Mouse (Mus musculus) liver, embryonic 16.5 days (tissue): ENCODE data around the gene Misp. TPM values are rescaled to one million over a fixed set of nuclear protein-coding genes. Genes with fewer than 3 reads are reported as not detected.
A peak's percentile ranks its signal among the peaks of the same experiment; 100 is the strongest.

Source experiments
- ATAC-seq: fragments of 200-750 bp; cut with Nextera tagmentation; 2 replicates; pipeline ENCODE4 v1.8.0; 2017; ENCODE audit warnings: low read depth, mild to moderate bottlenecking, moderate number of reproducible peaks, moderate library complexity
- H3K27ac ChIP-seq: fragments of 300-500 bp; sonication (generic); 2 replicates; pipeline ENCODE4 v1.5.1; 2014; ENCODE audit warnings: mild to moderate bottlenecking, low read length
- H3K27me3 ChIP-seq: fragments of 300-500 bp; sonication (generic); 2 replicates; pipeline ENCODE4 v1.6.1; 2014; ENCODE audit warnings: low read depth, low read length, mixed read lengths; ENCODE audit not compliant: control insufficient read depth, insufficient read depth
- H3K36me3 ChIP-seq: fragments of 300-500 bp; sonication (generic); 2 replicates; pipeline ENCODE4 v1.6.1; 2014; ENCODE audit warnings: mild to moderate bottlenecking; ENCODE audit not compliant: control insufficient read depth, insufficient read depth
- H3K4me1 ChIP-seq: fragments of 300-500 bp; sonication (generic); 2 replicates; pipeline ENCODE4 v1.6.1; 2014; ENCODE audit warnings: low read depth, low read length, mixed read lengths; ENCODE audit not compliant: control insufficient read depth
- H3K4me2 ChIP-seq: fragments of 300-500 bp; sonication (generic); 2 replicates; pipeline ENCODE4 v1.6.1; 2014; ENCODE audit warnings: low read depth, low read length, mixed read lengths
- H3K4me3 ChIP-seq: fragments of 300-500 bp; sonication (generic); 2 replicates; pipeline ENCODE4 v1.5.1; 2014; ENCODE audit warnings: low read depth, mild to moderate bottlenecking, low read length
- H3K9ac ChIP-seq: fragments of 300-500 bp; sonication (generic); 2 replicates; pipeline ENCODE4 v1.6.1; 2014; ENCODE audit warnings: low read depth, low read length
- H3K9me3 ChIP-seq: fragments of 300-500 bp; sonication (generic); replicated peaks from 2 replicates; pipeline ENCODE4 v1.6.1; 2016; ENCODE audit warnings: low read length; ENCODE audit not compliant: control insufficient read depth
- whole genome bisulfite sequencing: fragments of 180-500 bp; shearing (Covaris S2); extraction: QIAGEN DNeasy Blood & Tissue Kit; methylation state at CpG from one replicate; pipeline ENCODE4 v1.1.7; 2014; ENCODE audit not compliant: insufficient replicate concordance; 5-methylcytosine and 5-hydroxymethylcytosine counted together
- microRNA-seq: library from miRNA; unstranded; fragments of <30 nt; microRNA quantifications from one replicate; pipeline ENCODE4, GENCODE M21; 2016
- polyA plus RNA-seq: library from polyadenylated mRNA; unstranded; fragments of >200 nt; fragmentation: Nextera tagmentation; extraction: Ambion mirVana; gene quantifications from 2 replicates; pipeline ENCODE4 v1.2.1, GENCODE M21; 2015

The Misp gene
- polyA plus RNA-seq, 1 experiment from 2014 or later: 1.4 TPM

GRCm38 (mm10) chr10:79877757-79878156, 57.0 kb downstream of the Misp start:
- Histone ChIP-seq H3K27me3 (peaks cover 28% of the 10 kb centered on the region), H3K36me3 (no peaks in the 10 kb centered on the region), H3K4me1 (peaks cover 46% of the 10 kb centered on the region), H3K27ac (peak overlapping the region; percentile 49), H3K9ac (no peak overlapping the region), H3K4me3 (0 out of 2 replicates have a peak overlapping the region, but pooled peaks have one; percentile 4), H3K9me3 (no peaks in the 10 kb centered on the region), H3K4me2 (peak overlapping the region; percentile 42)
- WGBS: 10% methylated on average over 12 of the region's 12 CpGs
- ATAC-seq: peak; percentile 27

- no peak overlapping the region for H3K9ac ChIP-seq
Observed at GRCm38 (mm10) chr10:79879527-79879926, 58.7 kb downstream of the Misp start.

More at GRCm38 (mm10) chr10:79879527-79879926, 58.7 kb downstream of the Misp start:
- Histone ChIP-seq H3K4me3 (0 out of 2 replicates have a peak overlapping the region, but pooled peaks have one; percentile 0), H3K4me2 (peak overlapping the region; percentile 35; the same call in 1 of the 2 replicates), H3K4me1 (peaks cover 44% of the 10 kb centered on the region), H3K9me3 (no peaks in the 10 kb centered on the region), H3K36me3 (no peaks in the 10 kb centered on the region), H3K27me3 (peaks cover 12% of the 10 kb centered on the region), H3K27ac (no peak overlapping the region)
- WGBS: 17% methylated on average over 3 of the region's 3 CpGs
- ATAC-seq: peak; percentile 53

Small RNA genes lying within 50 kb of the gene (microRNA-seq; reads per million reads assigned to microRNA genes)
- not detected for gene Mir6910

Other genes starting within 250 kb of the Misp start
- not detected in 2 replicates for gene Theg, start 233.7 kb upstream of the Misp start, polyA plus RNA-seq
- not detected in 2 replicates for gene C2cd4c, start 207.0 kb upstream of the Misp start, polyA plus RNA-seq
- gene Shc2, start 183.1 kb upstream of the Misp start, polyA plus RNA-seq: 0.06 and 0.08 TPM in 2 replicates
- gene Odf3l2, start 175.3 kb upstream of the Misp start, polyA plus RNA-seq: not detected in 2 replicates
- 0.16 and 0.24 TPM in 2 replicates for gene Madcam1, start 156.4 kb upstream of the Misp start, polyA plus RNA-seq
- gene Tpgs1, start 151.6 kb upstream of the Misp start, polyA plus RNA-seq: 19.3 and 19.4 TPM in 2 replicates
- 80.5 and 81.5 TPM in 2 replicates for gene Cdc34, start 138.8 kb upstream of the Misp start, polyA plus RNA-seq
- 0.15 and 0.22 TPM in 2 replicates for gene Gzmm, start 132.0 kb upstream of the Misp start, polyA plus RNA-seq
- 924 and 947 TPM in 2 replicates for gene Bsg, start 116.5 kb upstream of the Misp start, polyA plus RNA-seq
- not detected in 2 replicates for gene Hcn2, start 104.4 kb upstream of the Misp start, polyA plus RNA-seq
- gene Polrmt, start 74.4 kb upstream of the Misp start, polyA plus RNA-seq: 13.4 and 14.4 TPM in 2 replicates
- not detected in 2 replicates for gene Fgf22, start 65.9 kb upstream of the Misp start, polyA plus RNA-seq
- 17.4 and 26.2 TPM in 2 replicates for gene Rnf126, start 54.0 kb upstream of the Misp start, polyA plus RNA-seq
- gene Fstl3, start 43.7 kb upstream of the Misp start, polyA plus RNA-seq: 1.0 TPM in 2 replicates
- gene Prss57, start 30.0 kb upstream of the Misp start, polyA plus RNA-seq: 6.3 and 7.1 TPM in 2 replicates
- gene Palm, start 27.4 kb upstream of the Misp start, polyA plus RNA-seq: 7.9 and 8.0 TPM in 2 replicates
- gene Ptbp1, start 33.4 kb downstream of the Misp start, polyA plus RNA-seq: 112 and 124 TPM in 2 replicates
- 96.8 and 106 TPM in 2 replicates for gene Prtn3, start 53.5 kb downstream of the Misp start, polyA plus RNA-seq
- gene Plppr3, start 53.6 kb downstream of the Misp start, polyA plus RNA-seq: 4.8 and 5.1 TPM in 2 replicates
- gene Elane, start 65.3 kb downstream of the Misp start, polyA plus RNA-seq: 204 and 208 TPM in 2 replicates
- not detected in 2 replicates for gene Cfd, start 69.9 kb downstream of the Misp start, polyA plus RNA-seq
- gene Med16, start 87.9 kb downstream of the Misp start, polyA plus RNA-seq: 14.7 and 15.3 TPM in 2 replicates
- gene Gm26602, start 89.9 kb downstream of the Misp start, polyA plus RNA-seq: 2.5 TPM in 1 of 2 replicates, not detected in the other
- 0.18 and 0.20 TPM in 2 replicates for gene Kiss1r, start 96.0 kb downstream of the Misp start, polyA plus RNA-seq
- 47.1 and 49.3 TPM in 2 replicates for gene R3hdm4, start 100.2 kb downstream of the Misp start, polyA plus RNA-seq
- 5.1 and 5.8 TPM in 2 replicates for gene Arid3a, start 106.1 kb downstream of the Misp start, polyA plus RNA-seq
- 42.2 and 44.7 TPM in 2 replicates for gene Wdr18, start 139.2 kb downstream of the Misp start, polyA plus RNA-seq
- gene Grin3b, start 149.7 kb downstream of the Misp start, polyA plus RNA-seq: 0.08 TPM in 1 of 2 replicates, not detected in the other
- gene Tmem259, start 163.3 kb downstream of the Misp start, polyA plus RNA-seq: 3.0 and 4.8 TPM in 2 replicates
- gene Cnn2, start 167.6 kb downstream of the Misp start, polyA plus RNA-seq: 42.5 and 44.9 TPM in 2 replicates
- 8.6 and 9.0 TPM in 2 replicates for gene Abca7, start 175.5 kb downstream of the Misp start, polyA plus RNA-seq
- gene Arhgap45, start 195.7 kb downstream of the Misp start, polyA plus RNA-seq: 16.6 and 17.3 TPM in 2 replicates
- 66.8 and 70.1 TPM in 2 replicates for gene Polr2e, start 218.8 kb downstream of the Misp start, polyA plus RNA-seq
- gene Gpx4, start 226.2 kb downstream of the Misp start, polyA plus RNA-seq: 553 and 567 TPM in 2 replicates